Mouse (Mus musculus): ENCODE measurements around the gene Gpr68. TPM values are rescaled to one million over a fixed set of nuclear protein-coding genes. Genes with fewer than 3 reads are reported as not detected.

Gpr68 gene
- total and polyA plus RNA-seq, 3 experiments = 0.04 TPM; not detected in 2

- Histone ChIP-seq H3K4me3 (ENCODE audit: control insufficient read depth in 1 of 2, insufficient read depth in 1 of 2, low read depth in 2 of 2, low read length in 2 of 2) (no peak overlapping the region), H3K4me1 (ENCODE audit: control insufficient read depth in 1 of 2, insufficient read depth in 2 of 2, low read length in 2 of 2) (peaks cover 20 to 44% of the 10 kb centered on the region in 2 experiments), H3K36me3 (ENCODE audit: control insufficient read depth in 1 of 2, insufficient read depth in 2 of 2, low read length in 2 of 2) (peaks cover 0 to 30% of the 10 kb centered on the region in 2 experiments; a peak in 2 of 4 replicates), H3K27ac (ENCODE audit: control insufficient read depth, low read depth, low read length) (no peak overlapping the region), H3K27me3 (ENCODE audit: control insufficient read depth in 1 of 2, insufficient read depth in 2 of 2, low read length in 2 of 2) (no peaks in the 10 kb centered on the region), H3K9ac (ENCODE audit: control insufficient read depth, low read depth, low read length, poor library complexity, severe bottlenecking) (no peak overlapping the region), H3K79me2 (ENCODE audit: control insufficient read depth, insufficient read depth, low read length, poor library complexity) (no peaks in the 10 kb centered on the region), H3K9me3 (replicated peaks; ENCODE audit: insufficient read depth, low read length) (no peaks in the 10 kb centered on the region)
- TF ChIP-seq KAT2A (conservative IDR thresholded peaks at IDR 0.05; ENCODE audit: low read depth, low read length) = no peak
- TF ChIP-seq GABPA (IDR thresholded peaks at IDR 0.05; ENCODE audit: low read depth, low read length) = no peak
- TF ChIP-seq ZNF384 (IDR thresholded peaks at IDR 0.05; ENCODE audit: low read depth, low read length) = no peak
- TF ChIP-seq MYB (IDR thresholded peaks at IDR 0.05; ENCODE audit: low read depth, low read length) = no peak
- no peak for TF ChIP-seq CHD2 (IDR thresholded peaks at IDR 0.05; ENCODE audit: low read length)
- no peak for TF ChIP-seq SIN3A (IDR thresholded peaks at IDR 0.05; ENCODE audit: low read length)
- no peak for TF ChIP-seq ELF1 (IDR thresholded peaks at IDR 0.05; ENCODE audit: low read depth, low read length)
- no peak for TF ChIP-seq CHD1 (IDR thresholded peaks at IDR 0.05; ENCODE audit: low read depth, low read length)
- TF ChIP-seq MAX (IDR thresholded peaks at IDR 0.05; ENCODE audit: low read length) = no peak
- TF ChIP-seq NELFE (IDR thresholded peaks at IDR 0.05; ENCODE audit: low read depth, low read length) = no peak
- TF ChIP-seq POLR2AphosphoS2 (IDR thresholded peaks at IDR 0.05; ENCODE audit: low read length) = no peak
- DNase-seq (ENCODE audit: low read depth, low spot score) = no peak
Measured at GRCm38 (mm10) chr12:100953926-100954325, 45.9 kb upstream of the Gpr68 start.

- peak; percentile 80 for DNase-seq (ENCODE audit: low read depth, low spot score)
- Histone ChIP-seq H3K79me2 (ENCODE audit: control insufficient read depth, insufficient read depth, low read length, poor library complexity) (no peaks in the 10 kb centered on the region), H3K4me3 (ENCODE audit: control insufficient read depth in 1 of 2, insufficient read depth in 1 of 2, low read depth in 2 of 2, low read length in 2 of 2) (no peak overlapping the region), H3K27me3 (ENCODE audit: control insufficient read depth in 1 of 2, insufficient read depth in 2 of 2, low read length in 2 of 2) (no peaks in the 10 kb centered on the region), H3K27ac (ENCODE audit: control insufficient read depth, low read depth, low read length) (no peak overlapping the region), H3K9me3 (replicated peaks; ENCODE audit: insufficient read depth, low read length) (no peaks in the 10 kb centered on the region), H3K4me1 (ENCODE audit: control insufficient read depth in 1 of 2, insufficient read depth in 2 of 2, low read length in 2 of 2) (peaks cover 19 to 30% of the 10 kb centered on the region in 2 experiments), H3K36me3 (ENCODE audit: control insufficient read depth in 1 of 2, insufficient read depth in 2 of 2, low read length in 2 of 2) (peaks cover 0 to 20% of the 10 kb centered on the region in 2 experiments; a peak in 2 of 4 replicates), H3K9ac (ENCODE audit: control insufficient read depth, low read depth, low read length, poor library complexity, severe bottlenecking) (0 out of 2 replicates have a peak overlapping the region, but pooled peaks have one; percentile 18)
- peak; percentile 73 for TF ChIP-seq RAD21 (IDR thresholded peaks at IDR 0.05; ENCODE audit: low read depth, low read length)
- TF ChIP-seq UBTF (IDR thresholded peaks at IDR 0.05; ENCODE audit: borderline replicate concordance, insufficient read depth, low read depth, low read length) = no peak
- TF ChIP-seq MYC (IDR thresholded peaks at IDR 0.05; ENCODE audit: low read depth, low read length) = peak; percentile 74
- peak; percentile 53; the same call in 1 of the 2 replicates for TF ChIP-seq MXI1 (IDR thresholded peaks at IDR 0.05; ENCODE audit: low read depth, low read length)
- TF ChIP-seq CTCF (IDR thresholded peaks at IDR 0.05 in 2 of 3, conservative IDR thresholded peaks at IDR 0.05 in 1 of 3; ENCODE audit: control insufficient read depth in 1 of 3, insufficient read depth in 1 of 3, low read depth in 2 of 3, low read length in 3 of 3, poor library complexity in 1 of 3, severe bottlenecking in 1 of 3) = peak; percentile 60 to 90 (median 85)
- TF ChIP-seq ZC3H11A (IDR thresholded peaks at IDR 0.05; ENCODE audit: low read depth, low read length) = peak; percentile 74
- TF ChIP-seq MEF2A (IDR thresholded peaks at IDR 0.05; ENCODE audit: extremely low read depth, insufficient replicate concordance, low read depth, low read length, poor library complexity, severe bottlenecking) = no peak
- no peak for TF ChIP-seq POLR2A (IDR thresholded peaks at IDR 0.05; ENCODE audit: control insufficient read depth in 1 of 2, insufficient read depth in 1 of 2, low read depth in 1 of 2, low read length in 2 of 2, poor library complexity in 1 of 2)
- no peak for TF ChIP-seq TCF12 (IDR thresholded peaks at IDR 0.05; ENCODE audit: low read depth, low read length)
- no peak for TF ChIP-seq MAX (IDR thresholded peaks at IDR 0.05; ENCODE audit: low read length)
- TF ChIP-seq ELF1 (IDR thresholded peaks at IDR 0.05; ENCODE audit: low read depth, low read length) = peak; percentile 15; the same call in 1 of the 2 replicates
- TF ChIP-seq MAZ (IDR thresholded peaks at IDR 0.05; ENCODE audit: low read depth, low read length) = 0 out of 2 replicates have a peak, but pooled peaks have one; percentile 21
- 0 out of 2 replicates have a peak, but pooled peaks have one; percentile 24 for TF ChIP-seq NELFE (IDR thresholded peaks at IDR 0.05; ENCODE audit: low read depth, low read length)
- no peak for TF ChIP-seq E2F4 (IDR thresholded peaks at IDR 0.05; ENCODE audit: borderline replicate concordance, low read depth, low read length)
- TF ChIP-seq SMC3 (IDR thresholded peaks at IDR 0.05; ENCODE audit: low read depth, low read length) = peak; percentile 92
- peak; percentile 52 for TF ChIP-seq SIN3A (IDR thresholded peaks at IDR 0.05; ENCODE audit: low read length)
Measured at GRCm38 (mm10) chr12:100952193-100952931, 44.4 kb upstream of the Gpr68 start.

Measured in MEL (cell line).